Mouse (Mus musculus) CD4-positive, CD25-positive, alpha-beta regulatory T cell, adult 2 months (primary cell): ENCODE measurements around the gene Fgf15.
"Not testable (repeated sequence)": the region's sequence is repeated elsewhere in the genome, so short reads cannot be mapped to it uniquely, and the experiment has no call there.

Source experiments
- DNase-seq: peaks from one replicate; pipeline ENCODE4 v3.0.0-alpha.2; 2012; ENCODE audit warnings: low read depth, low spot score

Fgf15 gene

GRCm38 (mm10) chr7:144890661-144891060, 5.7 kb upstream of the Fgf15 start:
- not testable (repeated sequence) for DNase-seq

GRCm38 (mm10) chr7:144891863-144892262, 4.5 kb upstream of the Fgf15 start:
- no peak for DNase-seq

- no peak for DNase-seq
Observed at GRCm38 (mm10) chr7:144892322-144892721, 4.0 kb upstream of the Fgf15 start.

GRCm38 (mm10) chr7:144894191-144894590, 2.1 kb upstream of the Fgf15 start:
- peak; percentile 34 for DNase-seq

- no peak for DNase-seq
Observed at GRCm38 (mm10) chr7:144894706-144895105, 1.6 kb upstream of the Fgf15 start.

- DNase-seq: peak; percentile 78
Observed at GRCm38 (mm10) chr7:144895305-144896111, 823 bp upstream of the Fgf15 start.

GRCm38 (mm10) chr7:144898506-144898905, 2.2 kb downstream of the Fgf15 start:
- DNase-seq: no peak

GRCm38 (mm10) chr7:144905514-144905913, 9.2 kb downstream of the Fgf15 start:
- peak; percentile 39 for DNase-seq

GRCm38 (mm10) chr7:144906708-144907397, 10.5 kb downstream of the Fgf15 start:
- peak; percentile 83 for DNase-seq

- peak; percentile 76 for DNase-seq
Observed at GRCm38 (mm10) chr7:144907793-144908192, 11.5 kb downstream of the Fgf15 start.

GRCm38 (mm10) chr7:144908705-144909104, 12.4 kb downstream of the Fgf15 start:
- DNase-seq: no peak

- no peak for DNase-seq
Observed at GRCm38 (mm10) chr7:144911121-144911520, 14.8 kb downstream of the Fgf15 start.

- DNase-seq: no peak
Observed at GRCm38 (mm10) chr7:144912897-144913296, 16.6 kb downstream of the Fgf15 start.

- DNase-seq: peak; percentile 65
Observed at GRCm38 (mm10) chr7:144914296-144914947, 18.1 kb downstream of the Fgf15 start.

GRCm38 (mm10) chr7:144914948-144915750, 18.8 kb downstream of the Fgf15 start, which contains the start of gene LTO1:
TSS of gene LTO1 (plus strand) at chr7:144915100.
- peak; percentile 96 for DNase-seq

GRCm38 (mm10) chr7:144918823-144919222, 22.5 kb downstream of the Fgf15 start:
- DNase-seq: no peak

GRCm38 (mm10) chr7:144927591-144927990, 31.3 kb downstream of the Fgf15 start:
- DNase-seq: no peak

GRCm38 (mm10) chr7:144928009-144928888, 31.9 kb downstream of the Fgf15 start:
- DNase-seq: no peak

GRCm38 (mm10) chr7:144928889-144929210, 32.5 kb downstream of the Fgf15 start:
- DNase-seq: no peak

GRCm38 (mm10) chr7:144929506-144929905, 33.2 kb downstream of the Fgf15 start:
- DNase-seq: no peak

- no peak for DNase-seq
Observed at GRCm38 (mm10) chr7:144929931-144930330, 33.6 kb downstream of the Fgf15 start.
